Mouse (Mus musculus): ENCODE data around the gene Gm45213.

- TF ChIP-seq CTCF (IDR thresholded peaks at IDR 0.05; ENCODE audit: low read depth, low read length) (no peak), POLR2A (IDR thresholded peaks at IDR 0.05; ENCODE audit: extremely low read depth, insufficient read depth, low read length) (no peak)
Observed at GRCm38 (mm10) chr7:66091553-66091952, 48.2 kb downstream of the Gm45213 start.
